Mouse (Mus musculus) myocyte (in vitro differentiated cells): ENCODE data around the gene Pam16. TPM values are rescaled to one million over a fixed set of nuclear protein-coding genes. Genes with fewer than 3 reads are reported as not detected.
"Not testable (repeated sequence)": the region's sequence is repeated elsewhere in the genome, so short reads cannot be mapped to it uniquely, and the experiment has no call there.

Experiments used
- H3K27me3 ChIP-seq: one replicate; pipeline ENCODE4 v1.6.1; 2011; ENCODE audit not compliant: control insufficient read depth, insufficient read depth, insufficient read length
- H3K36me3 ChIP-seq: one replicate; pipeline ENCODE4 v1.6.1; 2011; ENCODE audit not compliant: control insufficient read depth, insufficient read depth
- H3K4me2 ChIP-seq: one replicate; pipeline ENCODE4 v1.6.1; 2011; ENCODE audit warnings: low read depth, control low read depth
- H3K4me3 ChIP-seq: one replicate; pipeline ENCODE4 v1.5.1; 2011; ENCODE audit warnings: mild to moderate bottlenecking, control low read depth, moderate library complexity
- H3K79me2 ChIP-seq: one replicate; pipeline ENCODE4 v1.6.1; 2011; ENCODE audit not compliant: control insufficient read depth, insufficient read depth
- H3ac ChIP-seq: one replicate; pipeline ENCODE4 v1.6.1; 2011; ENCODE audit not compliant: control insufficient read depth, insufficient read length
- CEBPB ChIP-seq: IDR thresholded peaks from 2 replicates; pipeline ENCODE4 v1.6.1; 2011; ENCODE audit warnings: mild to moderate bottlenecking, moderate library complexity; ENCODE audit not compliant: poor library complexity, insufficient read depth, severe bottlenecking
- E2F4 ChIP-seq: IDR thresholded peaks from one replicate; pipeline ENCODE4 v1.6.1; 2011; ENCODE audit warnings: mild to moderate bottlenecking, control low read depth, moderate library complexity; ENCODE audit not compliant: insufficient read depth
- MAX ChIP-seq: IDR thresholded peaks from one replicate; pipeline ENCODE4 v1.6.1; 2011; ENCODE audit warnings: low read depth, mild to moderate bottlenecking, control low read depth
- MYOD1 ChIP-seq, 3 experiments: IDR thresholded peaks; one replicate each; pipeline ENCODE4 v1.6.1; 2011; ENCODE audit warnings: control low read depth in 2 of 3, low read depth in 2 of 3, mild to moderate bottlenecking in 2 of 3, moderate library complexity in 1 of 3; ENCODE audit not compliant: insufficient read length in 2 of 3, control insufficient read depth in 1 of 3
- MYOG ChIP-seq, 3 experiments: IDR thresholded peaks; one replicate each; pipeline ENCODE4 v1.6.1; 2011; ENCODE audit warnings: control low read depth in 2 of 3, low read depth in 2 of 3, mild to moderate bottlenecking in 2 of 3; ENCODE audit not compliant: insufficient read length in 2 of 3, control insufficient read depth in 1 of 3, insufficient read depth in 1 of 3
- POLR2A ChIP-seq: IDR thresholded peaks from one replicate; pipeline ENCODE4 v1.6.1; 2011; ENCODE audit warnings: low read depth, mild to moderate bottlenecking, control low read depth, moderate library complexity; ENCODE audit not compliant: insufficient read length
- POLR2AphosphoS2 ChIP-seq: IDR thresholded peaks from one replicate; pipeline ENCODE4 v1.6.1; 2011; ENCODE audit warnings: low read depth, control low read depth; ENCODE audit not compliant: insufficient read length
- REST ChIP-seq: IDR thresholded peaks from one replicate; pipeline ENCODE4 v1.6.1; 2011; ENCODE audit warnings: mild to moderate bottlenecking, control low read depth, moderate library complexity; ENCODE audit not compliant: insufficient read depth, insufficient read length
- SRF ChIP-seq: IDR thresholded peaks from one replicate; pipeline ENCODE4 v1.6.1; 2011; ENCODE audit warnings: low read depth; ENCODE audit not compliant: control insufficient read depth, insufficient read length
- TCF12 ChIP-seq: IDR thresholded peaks from one replicate; pipeline ENCODE4 v1.6.1; 2011; ENCODE audit warnings: mild to moderate bottlenecking, control low read depth; ENCODE audit not compliant: poor library complexity, insufficient read depth, severe bottlenecking
- TCF3 ChIP-seq: IDR thresholded peaks from one replicate; pipeline ENCODE4 v1.6.1; 2011; ENCODE audit warnings: low read depth, control low read depth; ENCODE audit not compliant: insufficient read length
- USF1 ChIP-seq: IDR thresholded peaks from one replicate; pipeline ENCODE4 v1.6.1; 2011; ENCODE audit warnings: low read depth, mild to moderate bottlenecking, control low read depth, moderate library complexity
- polyA plus RNA-seq: library from polyadenylated mRNA; unstranded; fragments of >200 nt; fragmentation: generic; extraction: Trizol; gene quantifications from one replicate; pipeline ENCODE4 v1.2.1, GENCODE M21; 2012; ENCODE audit warnings: missing spikeins

Gene Pam16
- polyA plus RNA-seq, 1 experiment = 98.6 TPM

GRCm38 (mm10) chr16:4584438-4584837, 40.4 kb downstream of the Pam16 start:
- TF ChIP-seq MAX (no peak), POLR2A (no peak), SRF (no peak), MYOD1 (IDR thresholded peaks at IDR 0.05; ENCODE audit: control insufficient read depth in 1 of 3, insufficient read length in 2 of 3, low read depth in 2 of 3) (no peak), POLR2AphosphoS2 (no peak), E2F4 (no peak), MYOG (IDR thresholded peaks at IDR 0.05; ENCODE audit: control insufficient read depth in 1 of 3, insufficient read depth in 1 of 3, insufficient read length in 2 of 3, low read depth in 2 of 3) (no peak), TCF3 (no peak), TCF12 (no peak), REST (no peak), CEBPB (no peak)
- Histone ChIP-seq H3K4me2 (no peak overlapping the region), H3K79me2 (no peaks in the 10 kb centered on the region), H3K4me3 (no peak overlapping the region), H3K36me3 (no peaks in the 10 kb centered on the region), H3K27me3 (no peaks in the 10 kb centered on the region), H3ac (no peak overlapping the region)

DNA sequence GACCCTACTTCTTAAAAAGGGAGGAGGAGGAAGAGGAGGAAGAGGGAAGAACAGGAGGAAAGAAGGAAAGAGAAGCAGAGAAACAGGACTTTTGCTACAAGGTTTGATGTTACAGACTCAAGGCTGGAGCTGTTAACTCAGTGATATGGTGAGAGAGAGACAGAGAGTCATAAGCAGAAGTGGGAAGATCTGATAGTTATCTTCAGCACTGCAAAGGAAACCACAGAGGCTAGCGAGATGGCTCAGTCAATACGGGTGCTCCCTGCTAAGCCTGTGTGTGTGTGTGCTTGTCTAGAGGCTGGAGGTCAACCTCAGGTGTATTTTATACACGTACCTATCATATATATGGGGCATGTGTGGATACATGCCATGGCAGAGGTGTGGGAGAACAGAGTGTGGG, 41.0 kb downstream of the Pam16 start:
- H3K79me2 ChIP-seq = no peaks in the 10 kb centered on the region
- no peak for TF ChIP-seq SRF
- no peak for TF ChIP-seq MYOG (IDR thresholded peaks at IDR 0.05; ENCODE audit: control insufficient read depth in 1 of 3, insufficient read depth in 1 of 3, insufficient read length in 2 of 3, low read depth in 2 of 3)
- TF ChIP-seq TCF3 = no peak
- TF ChIP-seq POLR2AphosphoS2 = no peak
- no peak for TF ChIP-seq E2F4
- TF ChIP-seq CEBPB = no peak
- no peak for TF ChIP-seq POLR2A
- TF ChIP-seq MAX = no peak
- TF ChIP-seq TCF12 = no peak
- no peak for TF ChIP-seq REST
- no peak for TF ChIP-seq MYOD1 (IDR thresholded peaks at IDR 0.05; ENCODE audit: control insufficient read depth in 1 of 3, insufficient read length in 2 of 3, low read depth in 2 of 3)
- TF ChIP-seq USF1 = no peak
- H3K36me3 ChIP-seq = no peaks in the 10 kb centered on the region
- H3K4me3 ChIP-seq = no peak overlapping the region
- H3K4me2 ChIP-seq = no peak overlapping the region
- no peaks in the 10 kb centered on the region for H3K27me3 ChIP-seq
- H3ac ChIP-seq = no peak overlapping the region

GRCm38 (mm10) chr16:4581179-4581578, 43.6 kb downstream of the Pam16 start:
- H3K4me2 ChIP-seq, H3K36me3 ChIP-seq, H3K4me3 ChIP-seq, H3K79me2 ChIP-seq, H3ac ChIP-seq, H3K27me3 ChIP-seq: not testable (repeated sequence)

DNA sequence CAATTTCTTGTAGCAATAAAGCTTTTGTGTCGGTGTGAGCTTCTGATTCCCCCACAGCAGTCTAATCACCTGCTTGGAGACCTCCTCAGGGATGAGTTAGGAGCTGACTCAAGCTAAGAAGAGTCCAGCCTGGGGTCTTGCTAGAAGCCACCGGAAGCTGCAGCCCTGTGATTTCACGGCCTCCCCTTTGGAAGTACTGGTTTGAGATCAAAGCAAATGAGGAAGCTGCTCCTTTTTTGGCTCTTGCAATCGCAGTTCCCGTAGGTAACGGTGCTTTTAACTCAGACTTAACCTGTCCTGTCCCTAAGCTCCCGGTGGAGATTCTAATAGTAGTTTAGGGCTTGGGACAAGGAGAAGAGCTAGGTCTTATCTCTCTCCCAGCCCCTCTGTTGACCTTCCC, 46.2 kb downstream of the Pam16 start:
- Histone ChIP-seq H3K4me3 (no peak overlapping the region), H3K27me3 (no peaks in the 10 kb centered on the region), H3K4me2 (no peak overlapping the region), H3K79me2 (no peaks in the 10 kb centered on the region), H3K36me3 (no peaks in the 10 kb centered on the region), H3ac (no peak overlapping the region)
- TF ChIP-seq TCF3 (no peak), USF1 (no peak), SRF (no peak), MYOG (IDR thresholded peaks at IDR 0.05; ENCODE audit: control insufficient read depth in 1 of 3, insufficient read depth in 1 of 3, insufficient read length in 2 of 3, low read depth in 2 of 3) (no peak), MAX (no peak), MYOD1 (IDR thresholded peaks at IDR 0.05; ENCODE audit: control insufficient read depth in 1 of 3, insufficient read length in 2 of 3, low read depth in 2 of 3) (no peak), CEBPB (no peak), REST (no peak), TCF12 (no peak), POLR2A (no peak), POLR2AphosphoS2 (no peak), E2F4 (no peak)

- H3ac ChIP-seq = no peak overlapping the region
- no peaks in the 10 kb centered on the region for H3K36me3 ChIP-seq
- H3K4me3 ChIP-seq = no peak overlapping the region
- H3K4me2 ChIP-seq = no peak overlapping the region
- H3K79me2 ChIP-seq = no peaks in the 10 kb centered on the region
- TF ChIP-seq TCF12 (no peak), MYOG (IDR thresholded peaks at IDR 0.05; ENCODE audit: control insufficient read depth in 1 of 3, insufficient read depth in 1 of 3, insufficient read length in 2 of 3, low read depth in 2 of 3) (no peak), SRF (no peak), MYOD1 (IDR thresholded peaks at IDR 0.05; ENCODE audit: control insufficient read depth in 1 of 3, insufficient read length in 2 of 3, low read depth in 2 of 3) (no peak), TCF3 (no peak), POLR2A (no peak), REST (no peak), MAX (no peak), CEBPB (no peak)
- no peaks in the 10 kb centered on the region for H3K27me3 ChIP-seq
Measured at GRCm38 (mm10) chr16:4576873-4577272, 47.9 kb downstream of the Pam16 start.
